Mouse (Mus musculus) testis, adult 2 months (tissue): ENCODE measurements around the gene Spred3. TPM values are rescaled to one million over a fixed set of nuclear protein-coding genes. Genes with fewer than 3 reads are reported as not detected.

Source experiments
- H3K27ac ChIP-seq: fragments of 200-500 bp; 2 replicates; pipeline ENCODE4 v1.5.1; 2012; ENCODE audit warnings: low read depth, low read length; ENCODE audit not compliant: control insufficient read depth, insufficient read depth
- H3K27me3 ChIP-seq: fragments of 200-500 bp; 2 replicates; pipeline ENCODE4 v1.6.1; 2012; ENCODE audit warnings: mild to moderate bottlenecking, low read length, moderate library complexity; ENCODE audit not compliant: control insufficient read depth, insufficient read depth
- H3K36me3 ChIP-seq: fragments of 200-500 bp; 2 replicates; pipeline ENCODE4 v1.6.1; 2012; ENCODE audit warnings: mild to moderate bottlenecking, low read length; ENCODE audit not compliant: control insufficient read depth, insufficient read depth
- H3K4me1 ChIP-seq: fragments of 200-500 bp; 2 replicates; pipeline ENCODE4 v1.6.1; 2012; ENCODE audit warnings: low read length; ENCODE audit not compliant: control insufficient read depth, insufficient read depth
- H3K4me3 ChIP-seq: fragments of 200-500 bp; 2 replicates; pipeline ENCODE4 v1.5.1; 2012; ENCODE audit warnings: low read depth, mild to moderate bottlenecking, low read length, moderate library complexity, mixed read lengths; ENCODE audit not compliant: control insufficient read depth
- CTCF ChIP-seq: fragments of 200-500 bp; IDR thresholded peaks from 2 replicates; pipeline ENCODE4 v1.5.1; 2012; ENCODE audit warnings: low read depth, mild to moderate bottlenecking, inconsistent platforms, low read length, moderate library complexity; ENCODE audit not compliant: control insufficient read depth, insufficient read depth, insufficient replicate concordance
- POLR2A ChIP-seq: fragments of 200-500 bp; IDR thresholded peaks from 2 replicates; pipeline ENCODE4 v1.6.1; 2012; ENCODE audit warnings: low read depth, mild to moderate bottlenecking, inconsistent platforms, low read length, moderate library complexity; ENCODE audit not compliant: control insufficient read depth
- polyA plus RNA-seq: library from polyadenylated mRNA; depleted of rRNA; stranded (reverse); fragments of >200 nt; gene quantifications from 2 replicates; pipeline ENCODE4 v1.2.3, GENCODE M21; 2012; rRNA removed

Gene Spred3
- polyA plus RNA-seq, 1 experiment, result 41.8 TPM

DNA sequence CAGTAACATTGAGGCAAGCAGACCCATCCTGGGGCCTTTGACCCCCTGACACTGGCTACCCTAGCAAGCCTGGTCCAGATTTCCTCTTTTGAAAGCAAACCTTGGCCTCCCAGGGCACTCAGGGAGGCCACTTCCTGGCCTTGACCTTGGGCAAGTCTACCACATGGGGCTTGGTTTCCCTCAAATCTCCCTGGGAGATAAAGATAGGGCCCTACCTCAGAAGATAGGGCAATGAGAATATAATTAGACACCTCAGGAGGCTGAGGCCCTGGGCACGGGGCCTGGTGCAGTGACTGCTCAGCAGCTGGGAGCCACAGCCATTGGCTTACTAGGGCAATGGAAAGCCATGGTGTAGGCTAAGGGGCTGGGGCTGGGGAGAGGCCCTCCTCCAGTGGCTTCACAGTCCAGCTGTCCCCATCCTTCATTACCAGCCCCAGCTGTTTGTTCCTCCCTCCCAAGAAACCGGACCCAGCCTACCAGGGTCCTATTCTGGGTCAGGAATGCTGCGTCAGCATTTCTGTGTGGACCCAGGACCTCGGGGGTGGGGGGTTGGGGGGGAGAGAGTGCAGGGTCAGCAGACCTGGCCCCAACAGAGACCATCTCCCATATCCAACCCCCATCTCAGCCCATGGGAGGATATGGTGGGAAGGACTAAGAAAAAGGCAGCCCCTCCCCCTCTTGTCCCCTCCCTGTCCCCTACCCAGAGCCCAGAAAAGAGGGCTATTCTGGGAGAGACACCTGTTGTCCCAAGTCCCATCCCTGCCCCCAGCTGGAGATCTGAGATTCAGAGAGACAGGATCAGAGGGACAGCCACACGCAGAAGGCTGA is 46.5 kb downstream of the Spred3 start:
- no peak overlapping the region for H3K27ac ChIP-seq
- H3K27me3 ChIP-seq, result no peaks in the 10 kb centered on the region
- H3K4me3 ChIP-seq, result no peak overlapping the region
- peaks cover 9% of the 10 kb centered on the region for H3K4me1 ChIP-seq
- TF ChIP-seq POLR2A, result no peak
- no peak for TF ChIP-seq CTCF
- H3K36me3 ChIP-seq, result no peaks in the 10 kb centered on the region

GRCm38 (mm10) chr7:29122821-29123220 is 47.4 kb downstream of the Spred3 start:
- no peak overlapping the region for H3K4me3 ChIP-seq
- no peaks in the 10 kb centered on the region for H3K36me3 ChIP-seq
- no peak overlapping the region for H3K27ac ChIP-seq
- TF ChIP-seq POLR2A (no peak), CTCF (no peak)
- H3K27me3 ChIP-seq, result no peaks in the 10 kb centered on the region
- peaks cover 15% of the 10 kb centered on the region for H3K4me1 ChIP-seq

DNA sequence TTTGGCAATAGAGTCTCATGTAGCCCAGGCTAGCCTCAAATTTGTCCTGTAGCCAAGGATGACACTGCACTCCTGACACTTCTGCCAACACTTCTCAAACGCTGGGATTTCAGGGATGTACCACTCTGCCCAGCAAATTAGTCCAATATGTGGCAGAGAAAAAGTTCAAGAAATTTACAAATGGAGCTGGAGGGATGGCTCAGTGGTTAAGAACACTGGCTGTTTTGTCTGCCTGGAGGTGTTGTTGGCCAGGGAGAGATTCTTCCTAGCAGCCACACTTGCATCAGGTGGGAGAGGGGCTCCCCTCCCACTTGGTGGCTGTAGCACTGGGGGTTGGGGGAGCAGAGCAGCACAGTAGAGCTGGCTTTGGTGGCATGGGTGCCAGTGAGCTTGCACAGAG is 50.7 kb downstream of the Spred3 start:
- Histone ChIP-seq H3K27ac (no peak overlapping the region), H3K27me3 (no peaks in the 10 kb centered on the region), H3K4me3 (no peak overlapping the region), H3K36me3 (no peaks in the 10 kb centered on the region), H3K4me1 (peaks cover 9% of the 10 kb centered on the region)
- no peak for TF ChIP-seq CTCF
- no peak for TF ChIP-seq POLR2A

- Histone ChIP-seq H3K27me3 (no peaks in the 10 kb centered on the region), H3K4me1 (peaks cover 7% of the 10 kb centered on the region), H3K36me3 (no peaks in the 10 kb centered on the region), H3K27ac (no peak overlapping the region), H3K4me3 (no peak overlapping the region)
- TF ChIP-seq CTCF, result no peak
- no peak for TF ChIP-seq POLR2A
Measured at GRCm38 (mm10) chr7:29118142-29118851, 51.9 kb downstream of the Spred3 start.

GRCm38 (mm10) chr7:29108992-29109955 is 60.9 kb downstream of the Spred3 start:
- H3K27ac ChIP-seq, result no peak overlapping the region
- H3K36me3 ChIP-seq, result no peaks in the 10 kb centered on the region
- TF ChIP-seq CTCF (no peak), POLR2A (no peak)
- peaks cover 7% of the 10 kb centered on the region for H3K4me1 ChIP-seq
- no peak overlapping the region; the same call in 1 of the 2 replicates for H3K4me3 ChIP-seq
- H3K27me3 ChIP-seq, result no peaks in the 10 kb centered on the region

Other genes starting within 250 kb of the Spred3 start
- gene Actn4, start 208.1 kb downstream of the Spred3 start, polyA plus RNA-seq, result 73.9 and 77.5 TPM in 2 replicates
- gene Eif3k, start 188.5 kb downstream of the Spred3 start, polyA plus RNA-seq, result 379 and 426 TPM in 2 replicates
- 58.8 and 83.2 TPM in 2 replicates for gene Map4k1, start 188.4 kb downstream of the Spred3 start, polyA plus RNA-seq
- 0.70 and 1.1 TPM in 2 replicates for gene Ryr1, start 45.2 kb downstream of the Spred3 start, polyA plus RNA-seq
- 0.31 and 1.1 TPM in 2 replicates for gene Rasgrp4, start 35.6 kb downstream of the Spred3 start, polyA plus RNA-seq
- gene Fam98c, start 14.2 kb downstream of the Spred3 start, polyA plus RNA-seq, result 194 and 338 TPM in 2 replicates
- gene Ggn, start 201 bp downstream of the Spred3 start, polyA plus RNA-seq, result 506 and 536 TPM in 2 replicates
- gene Psmd8, start 10.3 kb upstream of the Spred3 start, polyA plus RNA-seq, result 362 and 383 TPM in 2 replicates
- gene Catsperg1, start 43.6 kb upstream of the Spred3 start, polyA plus RNA-seq, result 222 and 254 TPM in 2 replicates
- gene Kcnk6, start 62.1 kb upstream of the Spred3 start, polyA plus RNA-seq, result 4.8 and 5.8 TPM in 2 replicates
- gene Yif1b, start 67.9 kb upstream of the Spred3 start, polyA plus RNA-seq, result 321 and 371 TPM in 2 replicates
- 0.15 and 0.29 TPM in 2 replicates for gene 2200002D01Rik, start 78.1 kb upstream of the Spred3 start, polyA plus RNA-seq
- 146 and 160 TPM in 2 replicates for gene Spint2, start 111.5 kb upstream of the Spred3 start, polyA plus RNA-seq
- 11.3 and 11.9 TPM in 2 replicates for gene Ppp1r14a, start 118.9 kb upstream of the Spred3 start, polyA plus RNA-seq
- 8.0 and 8.6 TPM in 2 replicates for gene Dpf1, start 133.5 kb upstream of the Spred3 start, polyA plus RNA-seq